8 mouse cellular contexts compared by ENCODE assay signal in genomic region chr6:30526586-30527515, GRCm38 (mm10). TPM values are rescaled to one million over a fixed set of nuclear protein-coding genes. Genes with fewer than 3 reads are reported as not detected.
DNase-seq lines count a peak whose midpoint lies in the region; ATAC-seq and TF ChIP-seq lines count a peak whose summit lies in the region.

No protein-coding gene starts in this region.

- DNase-seq in adrenal gland, postnatal 10 days = peak; percentile 40
- no peak for DNase-seq in adrenal gland, adult 18-20 months (ENCODE audit: low spot score in 2 of 2)
- DNase-seq in liver, embryonic 11.5 days (ENCODE audit: low spot score) = no peak
- peak; percentile 22 for DNase-seq in stomach, postnatal 0 days (ENCODE audit: low spot score)
- no peak for DNase-seq in spleen, postnatal 14 days (ENCODE audit: low spot score in 2 of 2)
- DNase-seq in T-cell, adult 2 months (ENCODE audit: low spot score) = no peak

- no peak; the same call in 1 of the 2 replicates for TF ChIP-seq CTCF in stomach, postnatal 0 days (IDR thresholded peaks at IDR 0.05; ENCODE audit: low read depth)

- H3K36me3 ChIP-seq in embryonic facial prominence, embryonic 13.5 days = no peaks in the 10 kb centered on the region
- H3K36me3 ChIP-seq in hindbrain, embryonic 16.5 days (ENCODE audit: control insufficient read depth, insufficient read depth, low read length) = no peaks in the 10 kb centered on the region
- no peaks in the 10 kb centered on the region for H3K36me3 ChIP-seq in liver, embryonic 11.5 days (ENCODE audit: control insufficient read depth, insufficient read depth, low read length)
- no peaks in the 10 kb centered on the region for H3K36me3 ChIP-seq in stomach, postnatal 0 days (ENCODE audit: control insufficient read depth, insufficient read depth, low read length)

- peak overlapping the region; percentile 97 for H3K27ac ChIP-seq in embryonic facial prominence, embryonic 13.5 days
- H3K27ac ChIP-seq in hindbrain, embryonic 16.5 days (ENCODE audit: low read depth, low read length) = peak overlapping the region; percentile 74
- H3K27ac ChIP-seq in liver, embryonic 11.5 days (ENCODE audit: low read depth, low read length) = peak overlapping the region; percentile 75; the same call in 1 of the 2 replicates
- peak overlapping the region; percentile 78 for H3K27ac ChIP-seq in stomach, postnatal 0 days (replicated peaks)

- peak overlapping the region; percentile 44 for H3K4me2 ChIP-seq in embryonic facial prominence, embryonic 13.5 days
- H3K4me2 ChIP-seq in hindbrain, embryonic 16.5 days (ENCODE audit: low read length) = peak overlapping the region; percentile 45
- peak overlapping the region; percentile 26; the same call in 1 of the 2 replicates for H3K4me2 ChIP-seq in liver, embryonic 11.5 days
- 0 out of 2 replicates have a peak overlapping the region, but pooled peaks have one; percentile 4 for H3K4me2 ChIP-seq in stomach, postnatal 0 days (replicated peaks; ENCODE audit: low read depth)

- H3K27me3 ChIP-seq in embryonic facial prominence, embryonic 13.5 days = no peaks in the 10 kb centered on the region
- H3K27me3 ChIP-seq in hindbrain, embryonic 16.5 days (replicated peaks; ENCODE audit: control insufficient read depth, insufficient read depth, low read length) = no peaks in the 10 kb centered on the region
- H3K27me3 ChIP-seq in liver, embryonic 11.5 days (replicated peaks; ENCODE audit: control insufficient read depth, insufficient read depth, low read length) = no peaks in the 10 kb centered on the region
- H3K27me3 ChIP-seq in stomach, postnatal 0 days (ENCODE audit: control insufficient read depth, insufficient read depth, low read length) = no peaks in the 10 kb centered on the region

- H3K9me3 ChIP-seq in embryonic facial prominence, embryonic 13.5 days = no peaks in the 10 kb centered on the region
- no peaks in the 10 kb centered on the region for H3K9me3 ChIP-seq in hindbrain, embryonic 16.5 days (ENCODE audit: control insufficient read depth, low read length)
- no peaks in the 10 kb centered on the region for H3K9me3 ChIP-seq in liver, embryonic 11.5 days (ENCODE audit: control insufficient read depth, low read length)
- H3K9me3 ChIP-seq in stomach, postnatal 0 days (ENCODE audit: control insufficient read depth, low read length) = no peaks in the 10 kb centered on the region

- 6% methylated on average over 19 of the region's 19 CpGs for WGBS in embryonic facial prominence, embryonic 13.5 days
- WGBS in hindbrain, embryonic 16.5 days = 13% methylated on average over 19 of the region's 19 CpGs
- WGBS in liver, embryonic 11.5 days = 20% methylated on average over 19 of the region's 19 CpGs
- WGBS in stomach, postnatal 0 days = 27% methylated on average over 19 of the region's 19 CpGs

- ATAC-seq in embryonic facial prominence, embryonic 13.5 days (ENCODE audit: insufficient number of reproducible peaks, insufficient read depth, low FRiP score, low TSS enrichment, low read depth) = 0 out of 2 replicates have a peak, but pooled peaks have one; percentile 46
- peak; percentile 79 for ATAC-seq in hindbrain, embryonic 16.5 days
- ATAC-seq in liver, embryonic 11.5 days (replicated peaks; ENCODE audit: low FRiP score) = no peak
- ATAC-seq in stomach, postnatal 0 days (ENCODE audit: low FRiP score, low TSS enrichment) = no peak

- H3K9ac ChIP-seq in embryonic facial prominence, embryonic 13.5 days = peak overlapping the region; percentile 58; the same call in 1 of the 2 replicates
- peak overlapping the region; percentile 56 for H3K9ac ChIP-seq in hindbrain, embryonic 16.5 days (ENCODE audit: low read depth, low read length)
- H3K9ac ChIP-seq in liver, embryonic 11.5 days (ENCODE audit: low read depth, low read length) = no peak overlapping the region
- H3K9ac ChIP-seq in stomach, postnatal 0 days (ENCODE audit: low read length) = no peak overlapping the region

- TF ChIP-seq EP300 in stomach, postnatal 0 days (optimal IDR thresholded peaks at IDR 0.05) = no peak

- H3K4me3 ChIP-seq in embryonic facial prominence, embryonic 13.5 days = no peak overlapping the region
- 0 out of 2 replicates have a peak overlapping the region, but pooled peaks have one; percentile 6 for H3K4me3 ChIP-seq in hindbrain, embryonic 16.5 days (ENCODE audit: low read length)
- no peak overlapping the region for H3K4me3 ChIP-seq in liver, embryonic 11.5 days (ENCODE audit: low read depth, low read length)
- H3K4me3 ChIP-seq in stomach, postnatal 0 days (ENCODE audit: low read depth, low read length) = no peak overlapping the region

- H3K4me1 ChIP-seq in embryonic facial prominence, embryonic 13.5 days = peaks cover 50% of the 10 kb centered on the region
- peaks cover 7% of the 10 kb centered on the region for H3K4me1 ChIP-seq in hindbrain, embryonic 16.5 days (ENCODE audit: control insufficient read depth, insufficient read depth, low read depth, low read length)
- peaks cover 3% of the 10 kb centered on the region for H3K4me1 ChIP-seq in liver, embryonic 11.5 days (replicated peaks; ENCODE audit: control insufficient read depth, insufficient read depth, low read length)
- no peaks in the 10 kb centered on the region for H3K4me1 ChIP-seq in stomach, postnatal 0 days (replicated peaks; ENCODE audit: control insufficient read depth, insufficient read depth)

RNA-seq across cellular contexts. Expression of gene Cpa2, which starts 14.5 kb away (rescaled TPM):
- total RNA-seq in adrenal gland, postnatal 10 days (2021) = 1 to 10 TPM in 1 of 2 experiments, under 1 TPM in 1; 0.90 to 2.8 TPM
- under 1 TPM; 0.43 to 0.74 TPM for total RNA-seq in adrenal gland, adult 18-20 months (2021)
- 6.3 and 6.4 TPM in 2 replicates for polyA plus RNA-seq in embryonic facial prominence, embryonic 13.5 days (2015; fragmentation: Nextera tagmentation; extraction: Ambion mirVana)
- polyA plus RNA-seq in hindbrain, embryonic 16.5 days (2015; fragmentation: Nextera tagmentation; extraction: Ambion mirVana) = 7.6 and 9.7 TPM in 2 replicates
- polyA plus RNA-seq in liver, embryonic 11.5 days (2014; fragmentation: Nextera tagmentation; extraction: Ambion mirVana) = 1.7 and 1.9 TPM in 2 replicates
- 1.7 and 2.6 TPM in 2 replicates for polyA plus RNA-seq in stomach, postnatal 0 days (2015; fragmentation: Nextera tagmentation; extraction: Ambion mirVana)

RNA-seq across cellular contexts. Expression of gene Ssmem1, which starts 17.2 kb away (rescaled TPM):
- under 1 TPM; 0.24 to 0.27 TPM for total RNA-seq in adrenal gland, postnatal 10 days (2021)
- total RNA-seq in adrenal gland, adult 18-20 months (2021) = under 1 TPM in 1 of 2 experiments, not detected in 1; 0.22 TPM
- 0.23 TPM in 1 of 2 replicates, not detected in the other for polyA plus RNA-seq in embryonic facial prominence, embryonic 13.5 days (2015; fragmentation: Nextera tagmentation; extraction: Ambion mirVana)
- polyA plus RNA-seq in hindbrain, embryonic 16.5 days (2015; fragmentation: Nextera tagmentation; extraction: Ambion mirVana) = 0.15 and 0.19 TPM in 2 replicates
- 0.18 TPM in 1 of 2 replicates, not detected in the other for polyA plus RNA-seq in liver, embryonic 11.5 days (2014; fragmentation: Nextera tagmentation; extraction: Ambion mirVana)
- polyA plus RNA-seq in stomach, postnatal 0 days (2015; fragmentation: Nextera tagmentation; extraction: Ambion mirVana) = not detected in 2 replicates

RNA-seq across cellular contexts. Expression of gene Tmem209, which starts 17.3 kb away (rescaled TPM):
- 10 to 100 TPM; 20.2 to 24.3 TPM for total RNA-seq in adrenal gland, postnatal 10 days (2021)
- total RNA-seq in adrenal gland, adult 18-20 months (2021) = 10 to 100 TPM; 15.3 to 19.5 TPM
- polyA plus RNA-seq in embryonic facial prominence, embryonic 13.5 days (2015; fragmentation: Nextera tagmentation; extraction: Ambion mirVana) = 30.4 and 35.4 TPM in 2 replicates
- 25.6 and 31.4 TPM in 2 replicates for polyA plus RNA-seq in hindbrain, embryonic 16.5 days (2015; fragmentation: Nextera tagmentation; extraction: Ambion mirVana)
- polyA plus RNA-seq in liver, embryonic 11.5 days (2014; fragmentation: Nextera tagmentation; extraction: Ambion mirVana) = 44.2 and 49.2 TPM in 2 replicates
- polyA plus RNA-seq in stomach, postnatal 0 days (2015; fragmentation: Nextera tagmentation; extraction: Ambion mirVana) = 13.0 and 13.7 TPM in 2 replicates

RNA-seq across cellular contexts. Expression of gene Cpa4, which starts 41.3 kb away (rescaled TPM):
- total RNA-seq in adrenal gland, postnatal 10 days (2021) = 1 to 10 TPM; 1.4 to 1.7 TPM
- 1 to 10 TPM; 1.4 to 1.7 TPM for total RNA-seq in adrenal gland, adult 18-20 months (2021)
- polyA plus RNA-seq in embryonic facial prominence, embryonic 13.5 days (2015; fragmentation: Nextera tagmentation; extraction: Ambion mirVana) = 0.83 and 1.4 TPM in 2 replicates
- polyA plus RNA-seq in hindbrain, embryonic 16.5 days (2015; fragmentation: Nextera tagmentation; extraction: Ambion mirVana) = 0.84 and 0.85 TPM in 2 replicates
- polyA plus RNA-seq in liver, embryonic 11.5 days (2014; fragmentation: Nextera tagmentation; extraction: Ambion mirVana) = 0.44 and 0.45 TPM in 2 replicates
- polyA plus RNA-seq in stomach, postnatal 0 days (2015; fragmentation: Nextera tagmentation; extraction: Ambion mirVana) = 32.7 and 33.7 TPM in 2 replicates

Comparison
In these comparisons a context has a peak if more than half of its experiments do, and no peak if none do; other contexts are left out.
1. DNase-seq: peak in adrenal gland, postnatal 10 days (single experiment) and stomach, postnatal 0 days (single experiment); none in adrenal gland, adult 18-20 months (0 of 2), liver, embryonic 11.5 days (single experiment), spleen, postnatal 14 days (0 of 2) and T-cell, adult 2 months (single experiment).
2. ATAC-seq: peak in embryonic facial prominence, embryonic 13.5 days (single experiment) and hindbrain, embryonic 16.5 days (single experiment); none in liver, embryonic 11.5 days (single experiment) and stomach, postnatal 0 days (single experiment).
3. H3K9ac ChIP-seq: peak in embryonic facial prominence, embryonic 13.5 days (single experiment) and hindbrain, embryonic 16.5 days (single experiment); none in liver, embryonic 11.5 days (single experiment) and stomach, postnatal 0 days (single experiment).
4. Peak in every context shown above with its lines, with median percentiles within 50 percentile points of each other: H3K27ac ChIP-seq and H3K4me2 ChIP-seq.